Mouse (Mus musculus) CH12.LX (cell line): ENCODE measurements around the gene Mast3. TPM values are rescaled to one million over a fixed set of nuclear protein-coding genes. Genes with fewer than 3 reads are reported as not detected.

Source experiments
- DNase-seq: peaks from one replicate; pipeline ENCODE4 v3.0.0-alpha.2; 2013; ENCODE audit errors: extremely low read depth
- H3K27ac ChIP-seq: 2 replicates; pipeline ENCODE4 v1.5.1; 2012; ENCODE audit warnings: low read depth, mild to moderate bottlenecking, control low read depth, moderate library complexity; ENCODE audit not compliant: insufficient read depth
- H3K27me3 ChIP-seq: replicated peaks from 2 replicates; pipeline ENCODE3; 2012; ENCODE audit warnings: inconsistent platforms
- H3K36me3 ChIP-seq, 2 experiments: replicated peaks in 1 of 2; 2 replicates each; pipeline versions ENCODE3 to v1.6.1; 2012; ENCODE audit warnings: inconsistent platforms in 1 of 2, low read length in 1 of 2, mild to moderate bottlenecking in 1 of 2, mixed read lengths in 1 of 2, moderate library complexity in 1 of 2; ENCODE audit not compliant: control insufficient read depth in 1 of 2, insufficient read depth in 1 of 2
- H3K4me1 ChIP-seq, 2 experiments: 2 replicates each; pipeline ENCODE4 v1.6.1; 2012; ENCODE audit warnings: inconsistent platforms in 1 of 2, moderate library complexity in 1 of 2; ENCODE audit not compliant: insufficient read depth in 2 of 2, control insufficient read depth in 1 of 2
- H3K4me2 ChIP-seq: 2 replicates; pipeline ENCODE4 v1.6.1; 2012; ENCODE audit warnings: low read depth, mild to moderate bottlenecking, control low read depth; ENCODE audit not compliant: poor library complexity, insufficient read depth, severe bottlenecking
- H3K4me3 ChIP-seq, 3 experiments: fragments of 150-350 bp in 1 of 3; sonication (generic) in 1 of 3; replicated peaks in 1 of 3; 2 replicates each; pipeline versions ENCODE3 to v1.5.1; 2011 to 2012; ENCODE audit warnings: low read depth in 2 of 3, low read length in 2 of 3, mild to moderate bottlenecking in 2 of 3, moderate library complexity in 2 of 3, control low read depth in 1 of 3, improper control_type of control experiment in 1 of 3, inconsistent platforms in 1 of 3, mixed read lengths in 1 of 3; ENCODE audit not compliant: poor library complexity in 1 of 3
- H3K79me2 ChIP-seq: replicated peaks from 2 replicates; pipeline ENCODE4 v1.6.1; 2012; ENCODE audit warnings: mild to moderate bottlenecking, moderate library complexity; ENCODE audit not compliant: control insufficient read depth, poor library complexity, insufficient read depth, severe bottlenecking; ENCODE audit errors: extremely low read depth
- H3K9ac ChIP-seq: 2 replicates; pipeline ENCODE4 v1.6.1; 2012; ENCODE audit warnings: low read depth, mild to moderate bottlenecking, control low read depth, moderate library complexity; ENCODE audit not compliant: insufficient read depth
- H3K9me3 ChIP-seq: replicated peaks from 2 replicates; pipeline ENCODE3; 2012; ENCODE audit warnings: low read length, inconsistent platforms, mixed read lengths
- BHLHE40 ChIP-seq: IDR thresholded peaks from 2 replicates; pipeline ENCODE4 v1.6.1; 2011; ENCODE audit warnings: mild to moderate bottlenecking, low read depth, low read length, improper control_type of control experiment
- CTCF ChIP-seq, 2 experiments: IDR thresholded peaks in 1 of 2; conservative IDR thresholded peaks in 1 of 2; 2 replicates each; pipeline ENCODE4 v1.5.1; 2011 to 2012; ENCODE audit warnings: low read depth in 2 of 2, low read length in 2 of 2, improper control_type of control experiment in 1 of 2, inconsistent platforms in 1 of 2, mild to moderate bottlenecking in 1 of 2, moderate library complexity in 1 of 2
- EP300 ChIP-seq: IDR thresholded peaks from 2 replicates; pipeline ENCODE4 v1.6.1; 2011; ENCODE audit warnings: low read length, improper control_type of control experiment
- GABPA ChIP-seq: IDR thresholded peaks from 2 replicates; pipeline ENCODE4 v1.6.1; 2012; ENCODE audit warnings: low read depth, low read length, improper control_type of control experiment, inconsistent platforms; ENCODE audit not compliant: insufficient replicate concordance
- JUN ChIP-seq: IDR thresholded peaks from 2 replicates; pipeline ENCODE4 v1.6.1; 2011; ENCODE audit warnings: low read depth, mild to moderate bottlenecking, low read length, improper control_type of control experiment, moderate library complexity; ENCODE audit not compliant: insufficient read depth
- MAX ChIP-seq: IDR thresholded peaks from 2 replicates; pipeline ENCODE4 v1.6.1; 2011; ENCODE audit warnings: low read length, improper control_type of control experiment
- MAZ ChIP-seq: IDR thresholded peaks from 2 replicates; pipeline ENCODE4 v1.6.1; 2012; ENCODE audit warnings: low read depth, mild to moderate bottlenecking, inconsistent platforms, low read length, improper control_type of control experiment, moderate library complexity
- MEF2A ChIP-seq: IDR thresholded peaks from 2 replicates; pipeline ENCODE4 v1.6.1; 2014; ENCODE audit warnings: low read depth, mild to moderate bottlenecking, inconsistent platforms, low read length, improper control_type of control experiment, borderline replicate concordance
- MXI1 ChIP-seq: IDR thresholded peaks from 2 replicates; pipeline ENCODE4 v1.6.1; 2011; ENCODE audit warnings: mild to moderate bottlenecking, low read depth, low read length, improper control_type of control experiment
- NRF1 ChIP-seq: IDR thresholded peaks from 2 replicates; pipeline ENCODE4 v1.6.1; 2014; ENCODE audit warnings: low read depth, mild to moderate bottlenecking, inconsistent platforms, low read length, improper control_type of control experiment, moderate library complexity
- PAX5 ChIP-seq: IDR thresholded peaks from 2 replicates; pipeline ENCODE4 v1.6.1; 2012; ENCODE audit warnings: low read length, inconsistent platforms, mixed read lengths
- POLR2A ChIP-seq: IDR thresholded peaks from 2 replicates; pipeline ENCODE4 v1.6.1; 2011; ENCODE audit warnings: low read depth, mild to moderate bottlenecking, improper control_type of control experiment, low read length
- POLR2AphosphoS2 ChIP-seq: IDR thresholded peaks from 2 replicates; pipeline ENCODE4 v1.6.1; 2011; ENCODE audit warnings: low read depth, low read length, improper control_type of control experiment
- RAD21 ChIP-seq: IDR thresholded peaks from 2 replicates; pipeline ENCODE4 v1.6.1; 2011; ENCODE audit warnings: low read depth, mild to moderate bottlenecking, low read length, improper control_type of control experiment, moderate library complexity
- SIN3A ChIP-seq: IDR thresholded peaks from 2 replicates; pipeline ENCODE4 v1.6.1; 2012; ENCODE audit warnings: low read length, improper control_type of control experiment, inconsistent platforms
- SMC3 ChIP-seq: IDR thresholded peaks from 2 replicates; pipeline ENCODE4 v1.6.1; 2011; ENCODE audit warnings: low read depth, low read length, improper control_type of control experiment
- UBTF ChIP-seq: IDR thresholded peaks from 2 replicates; pipeline ENCODE4 v1.6.1; 2012; ENCODE audit warnings: low read depth, mild to moderate bottlenecking, inconsistent platforms, low read length, improper control_type of control experiment, moderate library complexity
- USF2 ChIP-seq: conservative IDR thresholded peaks from 2 replicates; pipeline ENCODE4 v1.6.1; 2011; ENCODE audit warnings: low read depth, low read length, improper control_type of control experiment
- ZC3H11A ChIP-seq: IDR thresholded peaks from 2 replicates; pipeline ENCODE4 v1.6.1; 2012; ENCODE audit warnings: low read depth, mild to moderate bottlenecking, inconsistent platforms, low read length, improper control_type of control experiment
- ZNF384 ChIP-seq: IDR thresholded peaks from 2 replicates; pipeline ENCODE4 v1.6.1; 2012; ENCODE audit warnings: low read depth, low read length, improper control_type of control experiment, inconsistent platforms
- dilution Hi-C: fragments of 300-500 bp; cut with MboI; formaldehyde crosslinking; loops from 2 replicates; pipeline ENCODE4 v1.14.3; 2020; ENCODE audit warnings: low sequenced_read_pairs; ENCODE audit not compliant: extremely low pct_unique_long_range_greater_than_20kb, extremely low pct_ligation_motif_present
- in situ Hi-C: fragments of 300-500 bp; cut with MboI; formaldehyde crosslinking; loops from 3 replicates; pipeline ENCODE4 v1.14.3; 2019; ENCODE audit warnings: low sequenced_read_pairs, low pct_ligation_motif_present, low pct_unique_long_range_greater_than_20kb, mixed read lengths
- polyA plus RNA-seq: library from polyadenylated mRNA; unstranded; fragments of >175 nt; gene quantifications from 2 replicates; pipeline ENCODE4 v1.2.1, GENCODE M21; 2012; ENCODE audit warnings: low read depth; ENCODE audit not compliant: insufficient read length
- total RNA-seq, 2 experiments: library from RNA; depleted of rRNA; stranded (reverse); fragments of 300-350 nt in 1 of 2; fragments of >200 nt in 1 of 2; gene quantifications; 2 replicates each; pipeline ENCODE4 v1.2.3; 2012 to 2014

Mast3 gene
- total and polyA plus RNA-seq, 3 experiments: 7.0 to 23.4 (median 11.6) TPM

DNA sequence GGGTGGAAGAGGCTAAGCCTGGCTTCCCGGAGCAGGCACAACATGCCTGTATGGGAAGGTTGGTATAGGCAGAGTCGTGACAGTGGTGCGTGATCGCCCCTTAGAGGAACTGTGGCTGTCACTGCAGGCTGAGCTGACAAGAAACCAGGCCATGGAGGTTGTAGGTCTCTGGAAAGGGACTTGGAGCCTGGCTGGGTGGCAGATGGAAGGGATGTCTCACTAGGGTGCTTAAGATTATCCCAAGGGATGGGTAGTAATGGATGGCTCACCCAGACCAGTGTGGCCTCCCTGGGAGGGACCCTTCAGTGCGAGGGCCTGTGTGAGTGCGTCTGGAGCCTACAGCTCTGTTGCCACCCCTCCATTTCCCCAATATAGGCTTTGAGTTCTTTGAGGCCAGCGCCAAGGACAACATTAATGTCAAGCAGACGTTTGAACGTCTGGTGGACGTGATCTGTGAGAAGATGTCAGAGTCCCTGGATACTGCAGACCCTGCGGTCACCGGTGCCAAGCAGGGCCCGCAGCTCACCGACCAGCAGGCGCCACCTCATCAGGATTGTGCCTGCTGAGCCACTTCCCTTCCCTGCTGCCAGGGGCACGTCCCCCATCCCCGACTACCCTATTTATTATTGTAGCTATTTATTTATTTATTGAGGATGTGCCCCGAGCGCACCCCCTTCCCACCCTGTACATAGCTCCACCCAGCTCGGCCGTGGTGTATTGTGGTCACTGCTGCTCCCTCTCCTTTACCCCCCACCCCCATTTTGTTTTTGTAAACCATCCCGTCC lies 47.1 kb downstream of the Mast3 start:
- no peak overlapping the region for H3K9ac ChIP-seq
- no peak for TF ChIP-seq POLR2A
- peak; percentile 36 to 79; a peak in 2 of 4 replicates for TF ChIP-seq CTCF (conservative IDR thresholded peaks at IDR 0.05 in 1 of 2, IDR thresholded peaks at IDR 0.05 in 1 of 2; ENCODE audit: low read depth in 2 of 2, low read length in 2 of 2)
- peak; percentile 69 for TF ChIP-seq SMC3
- TF ChIP-seq RAD21: peak; percentile 87
- peaks cover 8 to 48% of the 10 kb centered on the region in 2 experiments for H3K4me1 ChIP-seq
- DNase-seq: no peak
- no peaks in the 10 kb centered on the region for H3K27me3 ChIP-seq
- H3K9me3 ChIP-seq: no peaks in the 10 kb centered on the region
- H3K36me3 ChIP-seq: peaks cover 20 to 43% of the 10 kb centered on the region in 2 experiments
- H3K4me2 ChIP-seq: no peak overlapping the region
- H3K27ac ChIP-seq: no peak overlapping the region
- dilution Hi-C loops: no loop called here
- H3K79me2 ChIP-seq: no peaks in the 10 kb centered on the region
- no peak overlapping the region for H3K4me3 ChIP-seq
- in situ Hi-C loops: no loop called here

DNA sequence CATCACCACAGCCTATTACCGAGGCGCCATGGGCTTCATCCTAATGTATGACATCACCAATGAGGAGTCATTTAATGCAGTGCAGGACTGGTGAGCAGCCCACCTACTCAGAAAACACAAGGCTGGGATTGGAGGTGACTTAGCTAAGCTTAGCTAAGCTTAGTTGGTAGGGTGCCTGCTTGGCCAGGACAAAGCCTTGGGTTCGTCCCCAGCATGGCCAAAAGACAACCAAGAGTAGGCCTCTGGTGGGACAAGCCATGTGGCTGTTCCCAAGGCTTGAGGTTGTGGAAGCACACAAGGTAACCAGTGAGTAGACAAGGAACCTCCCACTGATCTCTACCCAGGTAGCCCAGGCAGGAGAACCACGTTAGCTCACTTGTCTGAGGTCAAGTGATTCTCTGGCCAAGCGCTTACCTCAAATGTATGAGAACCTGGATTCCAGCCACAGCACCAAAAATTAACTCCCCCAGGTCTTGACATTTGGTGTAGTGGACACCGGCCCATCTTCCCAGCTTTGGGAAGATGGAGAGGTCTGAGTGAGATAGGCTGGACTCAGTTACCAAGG lies 48.3 kb downstream of the Mast3 start:
- dilution Hi-C loops: no loop called here
- H3K27ac ChIP-seq: no peak overlapping the region
- H3K9me3 ChIP-seq: no peaks in the 10 kb centered on the region
- H3K4me2 ChIP-seq: no peak overlapping the region
- no peak overlapping the region for H3K4me3 ChIP-seq
- no peak overlapping the region for H3K9ac ChIP-seq
- TF ChIP-seq ZNF384: no peak
- no peak for TF ChIP-seq POLR2AphosphoS2
- TF ChIP-seq CTCF (conservative IDR thresholded peaks at IDR 0.05 in 1 of 2, IDR thresholded peaks at IDR 0.05 in 1 of 2; ENCODE audit: low read depth in 2 of 2, low read length in 2 of 2): no peak
- no peaks in the 10 kb centered on the region for H3K79me2 ChIP-seq
- H3K4me1 ChIP-seq: peaks cover 8 to 46% of the 10 kb centered on the region in 2 experiments
- no peaks in the 10 kb centered on the region for H3K27me3 ChIP-seq
- H3K36me3 ChIP-seq: peaks cover 20 to 35% of the 10 kb centered on the region in 2 experiments
- in situ Hi-C loops: no loop called here
- no peak for DNase-seq

DNA sequence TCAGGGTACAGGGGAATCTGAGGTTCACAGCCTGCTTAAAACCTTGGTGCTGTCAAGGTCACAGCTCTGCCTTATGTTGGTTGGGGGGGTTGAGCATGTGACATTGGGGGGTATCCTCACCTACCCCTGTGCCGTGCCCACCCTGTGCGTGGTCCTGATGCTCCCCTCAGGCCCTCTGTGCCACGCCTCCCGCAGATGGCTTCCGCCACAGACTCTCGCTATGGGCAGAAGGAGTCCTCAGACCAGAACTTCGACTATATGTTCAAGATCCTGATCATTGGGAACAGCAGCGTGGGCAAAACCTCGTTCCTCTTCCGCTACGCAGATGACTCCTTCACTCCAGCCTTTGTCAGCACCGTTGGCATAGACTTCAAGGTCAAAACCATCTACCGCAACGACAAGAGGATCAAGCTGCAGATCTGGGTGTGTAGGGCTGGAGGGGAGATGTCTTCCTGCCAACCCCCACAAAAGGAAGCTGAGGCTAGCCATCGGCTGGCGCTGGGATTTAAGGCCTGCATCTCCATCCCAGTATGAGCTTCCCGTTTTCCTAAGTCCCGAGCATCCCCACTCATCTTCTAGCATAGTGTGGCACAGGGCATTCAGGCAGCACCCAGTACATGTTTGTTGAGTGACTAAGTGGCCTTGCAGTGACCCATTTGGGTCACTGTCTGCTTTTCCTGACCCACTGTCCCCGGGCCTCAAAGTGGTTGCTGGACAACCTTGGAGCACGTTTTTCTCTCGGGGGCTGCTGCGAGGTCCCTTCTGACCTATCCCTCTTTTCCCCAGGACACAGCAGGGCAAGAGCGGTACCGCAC lies 49.0 kb downstream of the Mast3 start:
- H3K79me2 ChIP-seq: no peaks in the 10 kb centered on the region
- H3K27ac ChIP-seq: no peak overlapping the region
- H3K36me3 ChIP-seq: peaks cover 20 to 35% of the 10 kb centered on the region in 2 experiments
- no peaks in the 10 kb centered on the region for H3K9me3 ChIP-seq
- no peak overlapping the region for H3K9ac ChIP-seq
- no peaks in the 10 kb centered on the region for H3K27me3 ChIP-seq
- no peak for DNase-seq
- in situ Hi-C loops (no loop called here), dilution Hi-C loops (no loop called here)
- H3K4me3 ChIP-seq: no peak overlapping the region
- TF ChIP-seq MAX (no peak), PAX5 (no peak), SMC3 (no peak), USF2 (no peak), GABPA (no peak), UBTF (no peak), MAZ (no peak), JUN (no peak), MEF2A (no peak), NRF1 (no peak), MXI1 (no peak), BHLHE40 (no peak), ZC3H11A (no peak), ZNF384 (no peak), EP300 (no peak), SIN3A (no peak)
- peaks cover 8 to 43% of the 10 kb centered on the region in 2 experiments for H3K4me1 ChIP-seq
- no peak overlapping the region for H3K4me2 ChIP-seq
